Mouse (Mus musculus) lung, postnatal 0 days (tissue): Measurements from ENCODE around the gene Crip2. TPM values are rescaled to one million over a fixed set of nuclear protein-coding genes. Genes with fewer than 3 reads are reported as not detected.

ENCODE experiments used
- ATAC-seq: fragments of 200-750 bp; cut with Nextera tagmentation; 2 replicates; pipeline ENCODE4 v1.8.0; 2017; ENCODE audit warnings: moderate library complexity
- DNase-seq: peaks from one replicate; pipeline ENCODE4 v3.0.0-alpha.2; 2016; ENCODE audit warnings: low spot score
- H3K27ac ChIP-seq: fragments of 300-500 bp; sonication (generic); 2 replicates; pipeline ENCODE4 v1.5.1; 2014; ENCODE audit warnings: antibody characterized with exemption, mild to moderate bottlenecking, low read length, mixed read lengths
- H3K27me3 ChIP-seq: fragments of 300-500 bp; sonication (generic); replicated peaks from 2 replicates; pipeline ENCODE4 v1.6.1; 2014; ENCODE audit warnings: low read length, mixed read lengths; ENCODE audit not compliant: insufficient read depth
- H3K36me3 ChIP-seq: fragments of 300-500 bp; sonication (generic); 2 replicates; pipeline ENCODE4 v1.6.1; 2014; ENCODE audit warnings: low read length, mixed read lengths; ENCODE audit not compliant: insufficient read depth
- H3K4me1 ChIP-seq: fragments of 300-500 bp; sonication (generic); 2 replicates; pipeline ENCODE4 v1.6.1; 2014; ENCODE audit warnings: antibody characterized with exemption, low read depth, low read length, mixed read lengths; ENCODE audit not compliant: insufficient read depth
- H3K4me2 ChIP-seq: fragments of 300-500 bp; sonication (generic); replicated peaks from 2 replicates; pipeline ENCODE4 v1.6.1; 2014; ENCODE audit warnings: low read depth, mild to moderate bottlenecking, low read length, moderate library complexity, mixed read lengths
- H3K4me3 ChIP-seq: fragments of 300-500 bp; sonication (generic); 2 replicates; pipeline ENCODE4 v1.5.1; 2014; ENCODE audit warnings: low read depth, low read length
- H3K9ac ChIP-seq: fragments of 300-500 bp; sonication (generic); replicated peaks from 2 replicates; pipeline ENCODE4 v1.6.1; 2014; ENCODE audit warnings: low read depth, mild to moderate bottlenecking
- H3K9me3 ChIP-seq: fragments of 300-500 bp; sonication (generic); 2 replicates; pipeline ENCODE4 v1.6.1; 2016; ENCODE audit warnings: low read length, mixed read lengths
- CTCF ChIP-seq: IDR thresholded peaks from 2 replicates; pipeline ENCODE4 v1.5.1; 2016; ENCODE audit warnings: antibody characterized with exemption, mild to moderate bottlenecking
- EP300 ChIP-seq: IDR thresholded peaks from 2 replicates; pipeline ENCODE4 v1.6.1; 2016; ENCODE audit warnings: antibody characterized with exemption, mild to moderate bottlenecking, control low read depth
- WGBS: fragments of 180-500 bp; shearing (Covaris S2); extraction: QIAGEN DNeasy Blood & Tissue Kit; methylation state at CpG from one replicate; pipeline ENCODE4 v1.1.7; 2014; 5-methylcytosine and 5-hydroxymethylcytosine counted together
- polyA plus RNA-seq: library from polyadenylated mRNA; unstranded; fragments of >200 nt; fragmentation: Nextera tagmentation; extraction: Ambion mirVana; gene quantifications from 2 replicates; pipeline ENCODE4 v1.2.1, GENCODE M21; 2015

The Crip2 gene
- polyA plus RNA-seq, 1 experiment from 2014 or later, result 1,498 TPM

- H3K9me3 ChIP-seq, result no peaks in the 10 kb centered on the region
- ATAC-seq, result no peak
- peak overlapping the region; percentile 72 for H3K4me3 ChIP-seq
- TF ChIP-seq CTCF (no peak), EP300 (peak; percentile 51; the same call in 1 of the 2 replicates)
- H3K27me3 ChIP-seq, result no peaks in the 10 kb centered on the region
- H3K36me3 ChIP-seq, result peaks cover 17% of the 10 kb centered on the region
- peaks cover 38% of the 10 kb centered on the region for H3K4me1 ChIP-seq
- WGBS, result 7% methylated on average over 8 of the region's 8 CpGs
- H3K27ac ChIP-seq, result peak overlapping the region; percentile 97
- peak; percentile 73 for DNase-seq
- H3K4me2 ChIP-seq, result peak overlapping the region; percentile 69
- H3K9ac ChIP-seq, result peak overlapping the region; percentile 77
These were observed 1.5 kb downstream of the Crip2 start for GRCm38 (mm10) chr12:113141531-113141973.

GRCm38 (mm10) chr12:113142021-113142975 is 2.3 kb downstream of the Crip2 start:
- peaks cover 17% of the 10 kb centered on the region for H3K36me3 ChIP-seq
- H3K9ac ChIP-seq, result peak overlapping the region; percentile 77
- WGBS, result 6% methylated on average over 15 of the region's 15 CpGs
- peaks cover 41% of the 10 kb centered on the region for H3K4me1 ChIP-seq
- H3K27ac ChIP-seq, result peak overlapping the region; percentile 97
- H3K9me3 ChIP-seq, result no peaks in the 10 kb centered on the region
- peak; percentile 98 for DNase-seq
- no peaks in the 10 kb centered on the region for H3K27me3 ChIP-seq
- H3K4me2 ChIP-seq, result peak overlapping the region; percentile 69
- peak overlapping the region; percentile 72 for H3K4me3 ChIP-seq
- TF ChIP-seq EP300 (peak; percentile 84), CTCF (peak; percentile 49)
- ATAC-seq, result peak; percentile 62

GRCm38 (mm10) chr12:113143164-113143563 is 3.1 kb downstream of the Crip2 start:
- ATAC-seq, result no peak
- 22% methylated on average over 7 of the region's 7 CpGs for WGBS

GRCm38 (mm10) chr12:113144001-113144756 is 4.1 kb downstream of the Crip2 start:
- TF ChIP-seq CTCF, result peak; percentile 84
- TF ChIP-seq EP300, result 0 out of 2 replicates have a peak, but pooled peaks have one; percentile 23
- Histone ChIP-seq H3K27me3 (no peaks in the 10 kb centered on the region), H3K9ac (no peak overlapping the region), H3K36me3 (peaks cover 17% of the 10 kb centered on the region), H3K9me3 (no peaks in the 10 kb centered on the region), H3K27ac (no peak overlapping the region), H3K4me3 (no peak overlapping the region), H3K4me1 (peaks cover 43% of the 10 kb centered on the region), H3K4me2 (0 out of 2 replicates have a peak overlapping the region, but pooled peaks have one; percentile 69)
- ATAC-seq (no peak), DNase-seq (peak; percentile 63)
- WGBS, result 76% methylated on average over 20 of the region's 20 CpGs

More at GRCm38 (mm10) chr12:113143164-113143563, 3.1 kb downstream of the Crip2 start:
- Histone ChIP-seq H3K27ac (peak overlapping the region; percentile 97), H3K4me1 (peaks cover 43% of the 10 kb centered on the region), H3K9me3 (no peaks in the 10 kb centered on the region), H3K4me2 (peak overlapping the region; percentile 69), H3K27me3 (no peaks in the 10 kb centered on the region), H3K4me3 (peak overlapping the region; percentile 72), H3K9ac (peak overlapping the region; percentile 50; the same call in 1 of the 2 replicates), H3K36me3 (peaks cover 17% of the 10 kb centered on the region)
- DNase-seq, result peak; percentile 39
- peak; percentile 28 for TF ChIP-seq CTCF
- TF ChIP-seq EP300, result no peak

- Histone ChIP-seq H3K36me3 (peaks cover 17% of the 10 kb centered on the region), H3K27me3 (no peaks in the 10 kb centered on the region), H3K27ac (no peak overlapping the region; the same call in 1 of the 2 replicates), H3K9me3 (no peaks in the 10 kb centered on the region), H3K4me3 (no peak overlapping the region), H3K4me1 (peaks cover 37% of the 10 kb centered on the region), H3K4me2 (no peak overlapping the region), H3K9ac (no peak overlapping the region)
- ATAC-seq, result no peak
- no peak for DNase-seq
- TF ChIP-seq CTCF, result no peak
- TF ChIP-seq EP300, result no peak
- WGBS, result 92% methylated on average over 16 of the region's 16 CpGs
These were observed 4.8 kb downstream of the Crip2 start for GRCm38 (mm10) chr12:113144886-113145285.

- H3K9me3 ChIP-seq, result no peaks in the 10 kb centered on the region
These were observed 5.6 kb downstream of the Crip2 start for GRCm38 (mm10) chr12:113145591-113145990.

More at GRCm38 (mm10) chr12:113145591-113145990, 5.6 kb downstream of the Crip2 start:
- Histone ChIP-seq H3K9ac (no peak overlapping the region), H3K27me3 (no peaks in the 10 kb centered on the region), H3K4me1 (peaks cover 37% of the 10 kb centered on the region), H3K4me2 (no peak overlapping the region), H3K27ac (peak overlapping the region; percentile 63), H3K36me3 (peaks cover 17% of the 10 kb centered on the region), H3K4me3 (no peak overlapping the region)
- ATAC-seq (no peak), DNase-seq (peak; percentile 13)
- TF ChIP-seq CTCF (no peak), EP300 (no peak)
- WGBS, result 86% methylated on average over 5 of the region's 5 CpGs
